Mouse (Mus musculus) ES-E14 (cell line): Measurements from ENCODE around the gene Stat6.

ENCODE experiments used
- HCFC1 ChIP-seq: IDR thresholded peaks from 2 replicates; pipeline ENCODE4 v1.6.1; 2012; ENCODE audit warnings: low read length, inconsistent platforms, borderline replicate concordance; ENCODE audit not compliant: insufficient read depth
- ZC3H11A ChIP-seq: IDR thresholded peaks from 2 replicates; pipeline ENCODE4 v1.6.1; 2012; ENCODE audit warnings: low read depth, mild to moderate bottlenecking, inconsistent platforms, low read length, borderline replicate concordance
- ZNF384 ChIP-seq: IDR thresholded peaks from 2 replicates; pipeline ENCODE4 v1.6.1; 2012; ENCODE audit warnings: low read depth, low read length, inconsistent platforms

DNA sequence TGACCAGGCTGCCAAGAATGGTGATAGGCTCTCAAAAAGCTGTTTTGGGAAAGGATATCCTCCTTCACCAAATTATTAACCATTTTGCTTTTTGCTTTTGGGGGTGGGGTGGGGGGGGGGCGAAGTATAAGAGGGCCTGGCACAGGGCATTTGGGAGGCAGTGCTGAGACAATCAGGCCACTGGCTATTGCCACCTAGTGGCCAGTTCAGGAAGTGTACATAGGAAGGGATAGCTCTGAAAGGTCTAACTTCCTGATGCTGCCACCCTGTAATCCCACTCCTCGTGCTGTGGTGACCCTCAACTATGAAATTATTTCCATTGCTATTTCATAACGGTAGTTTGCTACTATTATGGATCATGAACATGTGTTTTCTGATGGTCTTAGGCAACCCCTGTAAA, 16.4 kb upstream of the Stat6 start:
- no peak for TF ChIP-seq ZNF384
- no peak for TF ChIP-seq HCFC1
- no peak for TF ChIP-seq ZC3H11A
